Mouse (Mus musculus) C2C12 (cell line): Measurements from ENCODE around the gene Pmp22.

Experiments used
- CEBPB ChIP-seq: IDR thresholded peaks from one replicate; pipeline ENCODE4 v1.6.1; 2011; ENCODE audit warnings: low read depth, mild to moderate bottlenecking, control low read depth, moderate library complexity
- CTCF ChIP-seq: IDR thresholded peaks from one replicate; pipeline ENCODE4 v1.5.1; 2011; ENCODE audit not compliant: control insufficient read depth, insufficient read depth, insufficient read length
- FOSL1 ChIP-seq: IDR thresholded peaks from one replicate; pipeline ENCODE4 v1.8.0; 2011; ENCODE audit warnings: mild to moderate bottlenecking, low read length; ENCODE audit not compliant: poor library complexity, insufficient read depth, severe bottlenecking
- MAX ChIP-seq: IDR thresholded peaks from one replicate; pipeline ENCODE4 v1.6.1; 2011; ENCODE audit warnings: mild to moderate bottlenecking, control low read depth
- MYOD1 ChIP-seq: IDR thresholded peaks from one replicate; pipeline ENCODE4 v1.6.1; 2011; ENCODE audit warnings: low read depth; ENCODE audit not compliant: control insufficient read depth, insufficient read length
- MYOG ChIP-seq: IDR thresholded peaks from one replicate; pipeline ENCODE4 v1.6.1; 2011; ENCODE audit not compliant: control insufficient read depth, insufficient read length; ENCODE audit errors: extremely low read depth
- USF1 ChIP-seq: IDR thresholded peaks from one replicate; pipeline ENCODE4 v1.6.1; 2011; ENCODE audit warnings: low read depth, mild to moderate bottlenecking, control low read depth, moderate library complexity

DNA sequence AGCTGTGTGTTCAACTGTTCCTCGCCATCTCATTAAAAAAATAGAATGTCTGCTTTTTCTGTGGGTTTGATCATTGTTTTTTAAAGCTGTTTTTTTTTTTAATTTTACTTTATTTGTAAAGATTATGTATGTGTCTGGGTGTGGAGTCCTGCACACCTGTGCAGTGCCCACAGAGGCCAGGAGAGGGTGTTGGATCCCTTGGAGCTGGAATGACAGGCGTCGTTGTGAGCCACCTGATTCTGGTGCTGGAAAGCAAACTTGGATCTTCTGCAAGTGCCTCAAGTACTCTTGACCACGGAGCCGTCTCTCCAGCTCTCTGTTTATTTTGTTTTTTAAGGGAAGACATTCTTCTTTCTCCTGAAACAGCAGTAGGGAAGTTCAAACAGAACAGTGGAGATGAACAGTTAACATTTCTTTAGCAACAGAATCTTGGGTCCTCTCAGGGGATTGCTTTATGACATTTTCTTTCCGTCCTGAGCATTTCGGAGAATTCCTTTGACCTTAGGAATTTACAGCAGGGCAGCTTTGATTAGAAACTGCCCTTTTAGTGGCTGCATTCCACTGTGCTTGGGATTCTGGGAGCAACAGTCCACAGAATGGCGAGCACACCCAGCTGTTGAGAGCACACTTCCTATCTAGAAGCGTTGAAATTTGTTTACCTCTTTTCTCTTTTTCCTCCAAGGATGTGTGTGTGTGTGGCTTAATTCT lies 39.9 kb downstream of the Pmp22 start:
- TF ChIP-seq CTCF = no peak
- no peak for TF ChIP-seq MYOD1
- no peak for TF ChIP-seq USF1
- TF ChIP-seq CEBPB = no peak
- no peak for TF ChIP-seq MYOG
- no peak for TF ChIP-seq MAX
- no peak for TF ChIP-seq FOSL1
